23 mouse cellular contexts compared by ENCODE assay signal in genomic region chr11:89253973-89254372, GRCm38 (mm10). TPM values are rescaled to one million over a fixed set of nuclear protein-coding genes. Genes with fewer than 3 reads are reported as not detected.
DNase-seq lines count a peak whose midpoint lies in the region; ATAC-seq and TF ChIP-seq lines count a peak whose summit lies in the region.
"Had no signal": no experiment of that assay in that cellular context is flagged by ENCODE, and none has a peak within 500 bp of the region (broad histone marks: within the 10 kb centered on the region; RNA-seq: fewer than 3 reads in every experiment).

No protein-coding gene starts in this region.

- no peak overlapping the region for H3ac ChIP-seq in myocyte (ENCODE audit: control insufficient read depth, insufficient read length)

- no peaks in the 10 kb centered on the region for H3K4me1 ChIP-seq in embryonic facial prominence, embryonic 14.5 days (ENCODE audit: control insufficient read depth, insufficient read depth, low read length)
- H3K4me1 ChIP-seq in embryonic facial prominence, embryonic 10.5 days = peaks cover 9% of the 10 kb centered on the region
- H3K4me1 ChIP-seq in heart, embryonic 10.5 days = peaks cover 27% of the 10 kb centered on the region
- peaks cover 10% of the 10 kb centered on the region for H3K4me1 ChIP-seq in heart, embryonic 11.5 days (ENCODE audit: control insufficient read depth, insufficient read depth, low read length)
- H3K4me1 ChIP-seq: embryonic facial prominence, embryonic 12.5 days; embryonic facial prominence, embryonic 15.5 days had no signal

- H3K9me3 ChIP-seq in embryonic facial prominence, embryonic 14.5 days (ENCODE audit: control insufficient read depth, low read length) = peaks cover 6% of the 10 kb centered on the region; the same call in 1 of the 2 replicates
- peaks cover 6% of the 10 kb centered on the region; the same call in 1 of the 2 replicates for H3K9me3 ChIP-seq in embryonic facial prominence, embryonic 10.5 days
- peaks cover 4% of the 10 kb centered on the region for H3K9me3 ChIP-seq in heart, embryonic 10.5 days
- H3K9me3 ChIP-seq in heart, embryonic 11.5 days (replicated peaks; ENCODE audit: control insufficient read depth, low read length) = 0 out of 2 replicates have a peak, but pooled peaks cover 2% of the 10 kb centered on the region
- H3K9me3 ChIP-seq: embryonic facial prominence, embryonic 12.5 days; embryonic facial prominence, embryonic 15.5 days; forebrain, embryonic 12.5 days had no signal

- H3K9ac ChIP-seq in embryonic facial prominence, embryonic 14.5 days (ENCODE audit: low read depth, low read length) = no peak overlapping the region
- H3K9ac ChIP-seq in heart, embryonic 11.5 days (ENCODE audit: low read depth, low read length) = no peak overlapping the region
- H3K9ac ChIP-seq: embryonic facial prominence, embryonic 12.5 days; embryonic facial prominence, embryonic 15.5 days; forebrain, embryonic 12.5 days had no signal

- WGBS in embryonic facial prominence, embryonic 14.5 days = 82% methylated on average over 13 of the region's 13 CpGs
- WGBS in embryonic facial prominence, embryonic 10.5 days = 90% methylated on average over 13 of the region's 13 CpGs
- 74% methylated on average over 13 of the region's 13 CpGs for WGBS in heart, embryonic 10.5 days
- WGBS in heart, embryonic 11.5 days (ENCODE audit: insufficient replicate concordance) = 78% methylated on average over 13 of the region's 13 CpGs

- H3K4me2 ChIP-seq in embryonic facial prominence, embryonic 14.5 days (ENCODE audit: low read depth, low read length) = no peak overlapping the region
- H3K4me2 ChIP-seq in heart, embryonic 11.5 days = no peak overlapping the region
- no peak overlapping the region for H3K4me2 ChIP-seq in myocyte (ENCODE audit: low read depth)
- H3K4me2 ChIP-seq: embryonic facial prominence, embryonic 12.5 days; embryonic facial prominence, embryonic 15.5 days; forebrain, embryonic 12.5 days had no signal

- H3K4me3 ChIP-seq in embryonic facial prominence, embryonic 14.5 days (ENCODE audit: low read depth, low read length) = no peak overlapping the region
- H3K4me3 ChIP-seq in embryonic facial prominence, embryonic 10.5 days = no peak overlapping the region
- no peak overlapping the region for H3K4me3 ChIP-seq in heart, embryonic 10.5 days
- H3K4me3 ChIP-seq in heart, embryonic 11.5 days (ENCODE audit: low read depth, low read length) = no peak overlapping the region
- H3K4me3 ChIP-seq in myocyte = no peak overlapping the region
- H3K4me3 ChIP-seq: embryonic facial prominence, embryonic 12.5 days; embryonic facial prominence, embryonic 15.5 days; erythroblast, embryonic 14.5 days; forebrain, embryonic 10.5 days; forebrain, embryonic 12.5 days had no signal

- no peak for ATAC-seq in embryonic facial prominence, embryonic 14.5 days (ENCODE audit: low read depth)
- ATAC-seq in heart, embryonic 11.5 days (replicated peaks; ENCODE audit: insufficient number of reproducible peaks, low FRiP score, low TSS enrichment) = no peak
- ATAC-seq: forebrain, embryonic 14.5 days; forebrain, embryonic 16.5 days had no signal

- TF ChIP-seq POLR2A in myocyte (IDR thresholded peaks at IDR 0.05; ENCODE audit: insufficient read length, low read depth) = no peak

- H3K27ac ChIP-seq in embryonic facial prominence, embryonic 14.5 days (replicated peaks; ENCODE audit: low read depth, low read length) = no peak overlapping the region
- H3K27ac ChIP-seq in embryonic facial prominence, embryonic 10.5 days (replicated peaks) = no peak overlapping the region
- 0 out of 2 replicates have a peak overlapping the region, but pooled peaks have one; percentile 67 for H3K27ac ChIP-seq in heart, embryonic 10.5 days
- no peak overlapping the region for H3K27ac ChIP-seq in heart, embryonic 11.5 days (ENCODE audit: low read depth, low read length)
- H3K27ac ChIP-seq: embryonic facial prominence, embryonic 12.5 days; embryonic facial prominence, embryonic 15.5 days; forebrain, embryonic 10.5 days; forebrain, embryonic 12.5 days had no signal

- H3K27me3 ChIP-seq in embryonic facial prominence, embryonic 14.5 days (replicated peaks; ENCODE audit: control insufficient read depth, insufficient read depth, low read length) = no peaks in the 10 kb centered on the region
- no peaks in the 10 kb centered on the region for H3K27me3 ChIP-seq in embryonic facial prominence, embryonic 10.5 days (replicated peaks; ENCODE audit: low read depth, poor library complexity, severe bottlenecking)
- H3K27me3 ChIP-seq in heart, embryonic 10.5 days (ENCODE audit: insufficient read depth, poor library complexity, severe bottlenecking) = no peaks in the 10 kb centered on the region
- H3K27me3 ChIP-seq in heart, embryonic 11.5 days (ENCODE audit: control insufficient read depth, insufficient read depth, low read length) = no peaks in the 10 kb centered on the region
- no peaks in the 10 kb centered on the region for H3K27me3 ChIP-seq in myocyte (ENCODE audit: control insufficient read depth, insufficient read depth, insufficient read length)
- H3K27me3 ChIP-seq: embryonic facial prominence, embryonic 12.5 days; embryonic facial prominence, embryonic 15.5 days; forebrain, embryonic 12.5 days had no signal

- no peaks in the 10 kb centered on the region for H3K36me3 ChIP-seq in embryonic facial prominence, embryonic 14.5 days (ENCODE audit: control insufficient read depth, insufficient read depth, low read length)
- H3K36me3 ChIP-seq in embryonic facial prominence, embryonic 10.5 days (replicated peaks) = no peaks in the 10 kb centered on the region
- H3K36me3 ChIP-seq in heart, embryonic 10.5 days = no peaks in the 10 kb centered on the region
- no peaks in the 10 kb centered on the region for H3K36me3 ChIP-seq in heart, embryonic 11.5 days (ENCODE audit: control insufficient read depth, insufficient read depth, low read length)
- H3K36me3 ChIP-seq in myocyte (ENCODE audit: control insufficient read depth, insufficient read depth) = no peaks in the 10 kb centered on the region
- H3K36me3 ChIP-seq: embryonic facial prominence, embryonic 12.5 days; embryonic facial prominence, embryonic 15.5 days; forebrain, embryonic 10.5 days; forebrain, embryonic 12.5 days had no signal

- no peaks in the 10 kb centered on the region for H3K79me2 ChIP-seq in myocyte (ENCODE audit: control insufficient read depth, insufficient read depth)

- peak; percentile 24 for DNase-seq in embryonic facial prominence, embryonic 14.5 days (ENCODE audit: low spot score)
- DNase-seq in embryonic facial prominence, embryonic 10.5 days (ENCODE audit: low spot score) = no peak
- no peak for DNase-seq in heart, embryonic 10.5 days (ENCODE audit: low spot score)
- no peak for DNase-seq in layer of hippocampus, postnatal 10 days (ENCODE audit: low spot score in 2 of 2)
- DNase-seq: adrenal gland, adult 2 months; adrenal gland, postnatal 10 days; adrenal gland, postnatal 25 days; cerebellum, adult 11-12 months; cerebellum, adult 2 months; cerebellum, adult 9-10 months; cerebellum, postnatal 36 days; embryo, embryonic 11 days had no signal

TF ChIP-seq in myocyte, 11 proteins besides CTCF, POLR2A, EP300 and RAD21:
- peak in 2 of 3 experiments; percentile 58 to 80 for TF ChIP-seq MYOD1 (IDR thresholded peaks at IDR 0.05; ENCODE audit: control insufficient read depth in 1 of 3, insufficient read length in 2 of 3, low read depth in 2 of 3)
- no peak for TF ChIP-seq E2F4 (IDR thresholded peaks at IDR 0.05; ENCODE audit: insufficient read depth)
- no peak for TF ChIP-seq USF1 (IDR thresholded peaks at IDR 0.05; ENCODE audit: low read depth)
- no peak for TF ChIP-seq SRF (IDR thresholded peaks at IDR 0.05; ENCODE audit: control insufficient read depth, insufficient read length, low read depth)
- peak in 2 of 3 experiments; percentile 13 to 50 for TF ChIP-seq MYOG (IDR thresholded peaks at IDR 0.05; ENCODE audit: control insufficient read depth in 1 of 3, insufficient read depth in 1 of 3, insufficient read length in 2 of 3, low read depth in 2 of 3)

RNA-seq across cellular contexts. Expression of gene Nog, which starts 48.2 kb away (rescaled TPM):
- 4.2 and 5.1 TPM in 2 replicates for polyA plus RNA-seq in embryonic facial prominence, embryonic 14.5 days (2014; fragmentation: Nextera tagmentation; extraction: Ambion mirVana)
- polyA plus RNA-seq in embryonic facial prominence, embryonic 10.5 days (2016; fragmentation: Nextera tagmentation; extraction: Ambion mirVana) = 1.1 and 1.2 TPM in 2 replicates
- 1.4 and 2.5 TPM in 2 replicates for polyA plus RNA-seq in heart, embryonic 10.5 days (2016; fragmentation: Nextera tagmentation; extraction: Ambion mirVana)
- 1.4 and 1.9 TPM in 2 replicates for polyA plus RNA-seq in heart, embryonic 11.5 days (2014; fragmentation: Nextera tagmentation; extraction: Ambion mirVana)
- 3.7 TPM for polyA plus RNA-seq in myocyte (2012; fragmentation: generic; extraction: Trizol)
- total RNA-seq in layer of hippocampus, postnatal 10 days (2021) = 1 to 10 TPM; 7.0 to 8.9 TPM
- total RNA-seq: adrenal gland, postnatal 25 days; common myeloid progenitor, adult 5-6 weeks; MEL had no signal
- polyA plus RNA-seq: erythroblast, embryonic 14.5 days had no signal
